Mouse (Mus musculus) layer of hippocampus, adult 9-11 months (tissue): ENCODE measurements around the gene Nisch.

Experiments
- DNase-seq: peaks from one replicate; pipeline ENCODE4 v3.0.0; 2022

Gene Nisch

DNA sequence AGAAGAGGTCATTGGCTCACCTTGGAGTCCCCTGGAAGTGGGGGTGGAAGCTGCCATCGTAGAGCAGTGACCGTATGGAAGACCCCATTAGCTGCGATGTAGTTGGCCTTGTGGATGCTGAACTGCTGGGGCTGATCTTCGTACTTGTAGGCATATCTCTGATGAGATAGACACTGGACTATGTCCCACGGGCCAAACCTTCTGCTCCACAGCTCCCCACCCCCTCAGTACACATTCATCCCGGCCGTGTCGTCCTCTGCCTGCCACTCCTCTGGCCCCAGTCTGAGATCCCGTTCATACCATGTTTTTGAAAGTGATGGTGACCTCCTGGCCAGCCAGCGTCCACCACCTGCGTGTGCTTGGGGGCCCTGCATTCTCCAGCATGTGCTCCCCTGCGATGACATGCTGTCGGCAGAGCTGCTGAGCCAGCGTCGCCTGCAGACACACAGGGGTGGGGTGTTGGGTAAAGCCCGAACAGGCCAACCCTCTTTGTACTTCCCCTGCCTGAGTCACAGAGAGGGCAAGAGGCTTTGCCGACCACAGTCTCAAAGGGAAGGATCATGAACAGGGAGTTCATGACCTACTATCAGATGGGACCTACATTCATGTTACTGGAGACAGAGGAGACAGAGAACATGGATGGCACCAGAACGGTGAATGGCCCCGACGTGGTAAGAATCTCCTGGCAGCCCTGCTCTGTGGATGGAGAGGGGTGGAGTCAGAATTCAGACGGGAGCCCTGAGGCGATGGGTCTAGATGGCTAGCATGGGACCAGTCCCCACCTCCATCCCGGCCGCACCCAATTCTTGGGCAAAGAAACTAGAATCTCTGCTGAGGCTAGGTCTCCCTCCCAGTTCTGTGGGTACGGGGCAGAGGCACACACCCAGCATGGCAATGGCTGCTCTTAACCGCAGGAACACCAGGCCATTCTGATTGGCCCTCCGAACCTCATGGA lies 56.3 kb downstream of the Nisch start:
- no peak for DNase-seq

DNA sequence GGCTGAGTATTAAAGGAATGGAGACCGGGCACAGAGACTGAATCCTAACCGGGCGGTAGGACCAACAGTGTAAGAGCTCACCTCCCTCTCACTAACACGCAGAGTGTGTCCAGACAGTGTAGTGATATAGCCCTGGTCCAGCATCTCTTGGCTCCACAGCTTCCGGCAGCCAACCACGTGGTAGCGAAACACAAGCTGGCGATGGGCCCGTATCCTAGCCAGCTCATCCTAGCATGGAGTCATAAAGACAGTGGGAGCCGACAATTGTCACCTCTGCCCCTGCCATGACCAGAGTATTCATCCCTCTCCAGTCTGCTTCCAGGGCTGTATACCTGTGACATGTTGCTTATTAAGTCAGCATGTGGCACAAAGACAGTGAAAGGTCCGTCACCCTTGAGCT lies 71.1 kb downstream of the Nisch start:
- DNase-seq = no peak

DNA sequence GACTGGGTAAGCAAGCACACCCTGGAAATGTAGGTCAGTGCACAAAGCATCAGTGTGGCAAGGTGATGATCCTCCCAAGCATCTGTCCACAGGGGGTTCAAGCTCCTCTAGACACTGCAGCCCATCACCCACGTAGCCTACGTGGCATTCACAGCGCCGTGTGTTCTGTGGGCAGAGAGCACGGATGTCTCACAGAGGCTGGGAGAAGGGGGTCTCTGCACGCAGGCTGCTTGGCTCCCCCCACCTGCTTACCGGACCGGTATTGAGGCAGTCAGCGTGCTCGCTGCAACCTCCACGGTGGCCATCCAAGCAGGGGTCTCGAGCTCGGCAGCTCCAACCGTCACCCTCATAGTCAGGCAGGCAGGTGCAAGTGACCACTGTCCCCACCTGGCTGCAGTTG lies 75.7 kb downstream of the Nisch start:
- DNase-seq = no peak

DNA sequence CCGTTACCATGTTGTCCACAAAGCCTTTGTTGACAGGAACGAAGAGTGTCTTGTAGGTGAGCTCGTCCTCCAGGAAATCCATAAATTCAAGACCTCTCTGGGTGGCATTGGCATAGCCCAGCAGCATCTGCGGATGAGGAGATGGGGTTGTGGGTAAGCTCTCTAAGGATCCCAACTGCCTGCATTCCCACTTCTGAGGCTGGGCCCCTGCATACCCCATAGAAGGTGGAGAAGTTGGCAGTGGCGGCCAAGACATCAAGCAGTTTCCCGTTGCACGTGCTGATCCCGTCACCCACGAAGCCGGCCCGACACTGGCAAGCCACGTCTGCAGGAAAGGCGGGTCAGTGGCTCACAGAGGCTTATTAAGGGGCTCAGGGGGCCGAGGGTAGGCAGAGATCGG lies 76.6 kb downstream of the Nisch start:
- DNase-seq = no peak

DNA sequence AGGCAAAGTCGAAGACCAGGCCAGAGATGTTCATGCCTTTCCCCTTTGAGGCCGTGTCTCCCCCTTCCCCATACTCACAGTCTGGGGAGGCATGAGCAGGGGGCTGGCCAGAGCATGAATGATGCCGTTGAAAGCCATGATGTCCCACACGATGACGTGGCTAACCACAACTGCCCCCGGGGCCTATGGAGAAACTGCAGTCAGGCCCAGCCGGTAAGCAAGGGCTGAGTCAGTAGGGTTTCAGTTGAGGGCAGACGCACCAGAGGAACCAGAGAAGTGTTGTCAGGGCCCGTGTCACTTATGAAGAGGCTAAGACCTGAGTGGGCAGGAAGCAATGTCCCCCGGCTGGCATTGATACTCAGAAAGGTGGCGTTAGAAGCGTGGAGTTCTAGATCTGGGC lies 77.1 kb downstream of the Nisch start:
- no peak for DNase-seq

DNA sequence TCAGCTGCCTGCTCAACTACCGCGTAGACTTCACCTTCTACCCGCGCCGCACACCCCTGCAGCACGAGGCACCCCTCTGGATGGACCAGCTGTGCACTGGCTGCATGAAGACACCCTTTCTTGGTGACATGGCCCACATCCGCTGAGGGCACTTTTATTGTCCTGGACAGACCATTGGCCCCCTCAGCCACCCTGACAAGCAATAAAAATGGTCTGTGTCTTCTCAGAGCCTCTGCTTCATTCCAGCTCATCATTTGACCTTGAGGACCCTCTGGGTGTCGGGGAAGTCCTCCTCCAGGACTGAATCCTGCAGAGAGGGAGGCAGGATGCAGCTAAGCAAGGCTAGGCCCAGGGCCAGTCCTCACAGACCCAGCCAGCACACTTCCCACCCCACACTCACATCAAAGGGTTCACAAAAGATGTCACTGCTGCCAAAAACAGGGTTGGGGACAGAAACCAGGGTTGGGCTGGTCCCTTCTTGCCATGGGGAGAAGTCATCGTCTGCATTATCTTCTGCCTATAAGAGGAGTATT lies 77.8 kb downstream of the Nisch start:
- no peak for DNase-seq

DNA sequence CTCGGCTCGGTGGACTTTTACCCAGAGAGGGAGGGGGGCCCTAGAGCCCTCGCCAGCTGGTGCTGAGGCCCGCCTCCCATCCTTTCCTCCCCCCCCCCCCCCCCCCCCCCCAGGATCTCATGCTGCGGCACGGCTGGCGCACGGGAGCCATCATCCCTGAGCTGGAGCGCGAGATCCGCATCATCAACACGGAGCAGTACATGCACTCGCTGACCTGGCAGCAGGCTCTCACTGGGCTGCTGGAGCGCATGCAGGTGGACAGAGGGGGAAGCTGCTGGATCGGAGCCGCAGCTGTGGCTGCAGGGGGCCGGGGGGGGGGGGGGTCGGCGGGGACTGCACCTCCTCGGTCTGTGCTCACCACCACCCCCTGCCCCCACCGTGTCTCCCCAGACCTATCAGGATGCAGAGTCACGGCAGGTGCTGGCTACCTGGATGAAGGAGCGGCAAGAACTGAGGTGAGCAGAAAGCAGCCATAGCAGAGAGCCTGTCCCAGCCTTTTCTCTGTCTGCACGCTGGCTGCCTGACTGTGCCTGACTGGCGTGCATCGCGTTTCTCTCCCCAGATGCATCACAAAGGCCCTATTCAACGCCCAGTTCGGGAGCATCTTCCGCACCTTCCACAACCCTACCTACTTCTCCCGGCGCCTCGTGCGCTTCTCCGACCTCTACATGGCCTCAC lies 78.4 kb downstream of the Nisch start:
- no peak for DNase-seq

DNA sequence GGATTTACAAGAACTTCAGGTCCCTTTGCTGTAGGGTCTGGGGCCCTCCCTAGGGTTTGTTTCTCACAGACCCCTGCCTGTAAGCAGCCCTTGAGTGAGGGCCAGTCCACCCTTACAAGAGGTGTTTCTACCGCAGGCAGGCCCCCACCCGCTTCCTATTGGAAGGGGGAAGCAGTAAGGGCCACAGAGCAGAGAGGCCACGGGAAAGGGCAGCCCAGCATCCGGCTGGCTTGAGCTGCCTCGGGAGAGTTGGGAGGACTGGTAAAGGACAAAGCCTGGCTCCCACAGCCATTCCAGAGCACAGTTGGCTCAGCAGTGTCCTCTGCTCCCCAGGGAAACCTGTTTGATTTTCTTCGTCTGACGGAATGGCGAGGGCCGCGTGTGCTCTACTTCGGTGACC lies 79.0 kb downstream of the Nisch start:
- no peak for DNase-seq

DNA sequence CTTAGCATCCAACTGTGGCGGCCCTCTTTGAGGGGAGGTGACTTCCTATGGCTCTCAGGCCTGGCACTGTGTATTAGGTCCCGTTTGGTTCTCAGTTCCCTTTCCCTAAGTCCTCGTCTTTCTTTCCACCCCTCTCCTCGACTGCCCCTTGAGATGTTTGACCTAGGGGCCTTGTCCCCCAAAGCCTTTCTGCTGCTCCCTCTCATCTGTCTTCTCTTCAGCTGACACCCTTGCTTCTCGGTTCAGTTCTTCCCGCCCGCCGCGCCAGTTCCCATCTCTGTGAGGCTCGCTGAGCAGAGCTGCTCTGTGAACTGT lies 79.5 kb downstream of the Nisch start:
- DNase-seq = no peak

DNA sequence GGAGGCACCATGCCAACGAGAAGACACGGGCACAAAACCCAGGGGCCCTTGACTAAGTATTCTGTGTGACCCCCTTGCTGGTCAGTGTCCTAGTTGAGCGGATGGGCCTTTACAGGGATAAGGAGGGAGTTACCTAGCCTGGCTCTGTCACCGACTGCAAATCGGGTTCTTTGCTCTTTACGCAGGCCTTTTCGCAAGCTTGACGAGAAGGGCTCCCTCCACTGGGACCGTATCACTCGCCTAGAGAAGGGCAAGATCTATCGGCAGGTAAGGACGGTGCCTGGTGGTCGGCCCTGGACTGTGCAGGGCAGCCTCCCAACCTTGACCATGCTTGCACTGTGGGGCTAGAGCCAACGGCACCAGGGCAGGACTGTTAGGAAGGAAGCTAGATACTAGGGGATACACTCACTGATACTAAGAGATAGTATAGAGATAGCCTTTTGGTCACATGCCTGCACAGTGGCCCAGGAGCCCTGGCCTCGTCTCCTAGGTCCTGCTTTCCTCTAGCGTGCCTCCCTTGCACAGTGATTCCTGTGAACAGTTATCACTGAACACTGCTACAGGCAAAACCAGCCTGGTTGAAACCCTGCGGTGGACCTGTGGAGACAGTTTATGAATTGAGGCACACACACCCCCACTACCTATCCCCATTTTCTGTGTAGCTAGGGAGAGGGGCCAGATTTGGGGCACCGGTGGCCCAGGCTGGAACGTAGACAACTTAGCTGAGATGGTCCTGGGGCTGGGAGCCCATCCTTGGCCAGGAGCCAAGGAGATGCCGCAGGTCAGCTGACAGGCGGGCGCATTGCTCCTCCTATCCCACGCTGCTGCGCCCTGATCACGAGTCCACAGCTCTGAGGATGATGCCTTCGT lies 80.1 kb downstream of the Nisch start:
- DNase-seq = no peak

DNA sequence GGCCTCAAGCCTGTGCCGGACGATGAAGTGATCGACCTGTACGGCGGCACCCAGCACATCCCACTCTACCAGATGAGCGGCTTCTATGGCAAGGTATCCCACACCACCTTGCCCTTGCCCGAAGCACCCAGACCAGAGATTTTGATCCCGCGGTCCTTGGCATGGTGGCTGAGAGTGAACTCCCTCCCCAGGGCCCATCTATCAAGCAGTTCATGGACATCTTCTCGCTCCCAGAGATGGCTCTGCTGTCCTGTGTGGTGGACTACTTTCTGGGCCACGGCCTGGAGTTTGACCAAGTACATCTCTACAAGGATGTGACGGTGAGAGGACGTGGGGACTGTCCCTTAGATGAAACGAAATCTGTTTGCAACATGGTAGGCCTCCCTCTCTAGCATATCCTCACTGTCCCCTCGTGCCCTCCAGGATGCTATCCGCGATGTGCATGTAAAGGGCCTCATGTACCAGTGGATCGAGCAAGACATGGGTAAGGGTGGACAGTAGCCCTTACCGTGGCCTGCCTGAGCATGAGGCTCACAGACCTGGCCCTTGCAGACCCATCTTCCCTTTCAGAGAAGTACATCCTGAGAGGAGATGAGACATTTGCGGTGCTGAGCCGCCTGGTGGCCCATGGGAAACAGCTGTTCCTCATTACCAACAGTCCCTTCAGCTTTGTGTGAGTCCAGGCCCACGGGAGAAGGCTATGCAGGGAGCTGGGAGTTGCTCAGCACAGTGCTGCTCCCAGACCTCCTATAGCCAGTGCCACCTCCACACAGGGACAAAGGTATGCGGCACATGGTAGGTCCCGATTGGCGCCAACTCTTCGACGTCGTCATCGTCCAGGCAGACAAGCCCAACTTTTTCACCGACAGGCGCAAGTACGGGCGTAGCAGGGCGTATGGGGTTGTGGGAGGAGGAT lies 81.0 kb downstream of the Nisch start:
- DNase-seq = no peak

DNA sequence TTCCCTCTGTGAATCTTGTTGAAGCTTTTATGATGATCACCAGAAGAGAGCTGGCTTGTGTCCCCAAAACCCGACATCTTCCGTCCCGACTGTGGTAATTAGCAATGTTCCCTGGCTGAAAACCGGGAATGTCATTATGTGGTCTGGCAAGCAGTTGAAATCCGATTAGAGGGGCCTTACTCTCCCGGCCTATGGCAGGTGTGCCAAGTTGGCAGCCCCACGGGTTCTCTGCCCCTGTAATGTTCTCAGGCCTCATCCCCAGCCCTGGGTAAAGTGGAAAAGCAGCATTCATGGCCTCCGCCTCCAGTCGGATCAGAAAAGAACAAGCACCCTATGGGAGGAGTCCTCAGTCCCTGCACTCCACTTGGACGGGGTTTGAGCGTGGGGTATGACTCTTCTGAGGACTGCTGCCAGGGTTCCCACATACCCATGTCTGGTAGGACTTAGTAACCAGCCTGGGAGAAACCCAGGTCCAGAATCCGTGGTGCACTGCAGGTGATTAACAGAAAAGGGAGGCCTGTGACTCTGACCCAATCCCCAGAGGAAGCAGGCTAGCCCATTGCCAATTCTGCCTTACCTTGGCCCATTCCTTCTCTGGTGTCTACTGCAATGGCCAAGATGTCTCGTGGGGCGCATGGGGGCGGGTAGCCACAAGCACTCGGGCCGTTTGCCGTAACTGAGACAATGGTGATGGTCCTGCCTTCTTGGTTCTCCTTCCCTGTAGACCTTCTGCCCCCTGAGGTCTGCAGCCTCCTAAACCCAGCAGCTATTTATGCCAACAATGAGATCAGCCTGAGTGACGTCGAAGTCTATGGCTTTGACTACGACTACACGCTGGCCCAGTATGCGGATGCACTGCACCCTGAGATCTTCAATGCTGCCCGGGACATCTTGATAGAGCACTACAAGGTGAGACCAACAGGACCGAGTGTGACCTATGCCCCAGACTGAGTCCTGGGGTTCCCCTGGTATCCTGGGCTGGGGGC lies 82.4 kb downstream of the Nisch start:
- DNase-seq = no peak

DNA sequence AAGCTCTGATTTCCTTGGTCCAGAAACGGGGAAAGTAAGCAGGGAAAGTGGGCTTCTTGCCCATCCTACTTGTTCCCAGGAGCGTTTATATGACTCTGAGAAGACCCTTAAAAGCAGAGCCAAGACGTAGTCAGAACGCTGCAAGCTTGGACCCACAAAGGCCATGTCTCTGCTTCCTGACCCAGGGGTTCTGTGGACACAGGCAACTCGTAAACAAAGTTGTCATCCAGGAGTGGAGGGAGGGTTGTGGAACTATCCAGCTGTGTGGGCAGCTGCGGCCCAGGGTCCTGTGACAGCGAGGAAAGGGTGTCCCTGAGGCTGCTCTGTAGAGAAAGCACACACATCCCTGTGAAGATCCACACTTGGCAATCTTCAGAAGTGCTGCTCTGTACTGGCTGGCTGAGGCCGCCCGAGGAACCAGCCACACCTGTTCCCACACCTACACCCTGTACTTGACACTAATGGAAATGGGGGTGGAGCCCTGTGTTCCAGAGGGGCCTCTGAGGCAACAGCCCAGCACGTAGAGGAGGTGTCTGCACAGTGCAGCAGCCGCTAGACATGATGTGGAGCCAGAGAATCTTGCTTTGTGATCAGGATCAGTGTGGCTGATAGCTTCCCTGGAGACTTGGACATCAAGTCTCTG lies 83.6 kb downstream of the Nisch start:
- DNase-seq = no peak

DNA sequence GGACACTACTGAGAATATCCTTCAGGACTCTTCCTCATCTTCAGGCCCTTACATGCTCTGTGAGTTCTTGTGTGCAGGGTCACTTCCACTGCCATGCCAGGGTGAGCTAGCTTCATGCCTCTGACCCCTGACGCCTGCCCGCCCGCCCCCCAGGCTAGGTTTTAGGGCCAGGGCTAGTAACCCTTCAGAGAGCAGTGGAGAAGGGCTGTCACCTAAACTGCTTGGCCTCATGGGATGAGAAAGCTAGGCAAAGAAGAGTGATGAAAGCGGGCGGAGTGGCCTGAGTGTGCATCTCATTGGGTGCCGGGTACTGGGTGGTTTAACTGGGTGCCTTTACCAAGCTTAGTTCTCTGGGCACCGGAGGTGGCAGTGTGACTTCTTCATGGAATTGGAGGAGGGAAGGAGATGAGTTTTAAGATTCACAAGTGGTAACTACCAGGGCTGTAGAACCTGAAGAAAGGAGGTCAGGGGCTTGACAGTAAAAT lies 84.2 kb downstream of the Nisch start:
- DNase-seq = no peak

DNA sequence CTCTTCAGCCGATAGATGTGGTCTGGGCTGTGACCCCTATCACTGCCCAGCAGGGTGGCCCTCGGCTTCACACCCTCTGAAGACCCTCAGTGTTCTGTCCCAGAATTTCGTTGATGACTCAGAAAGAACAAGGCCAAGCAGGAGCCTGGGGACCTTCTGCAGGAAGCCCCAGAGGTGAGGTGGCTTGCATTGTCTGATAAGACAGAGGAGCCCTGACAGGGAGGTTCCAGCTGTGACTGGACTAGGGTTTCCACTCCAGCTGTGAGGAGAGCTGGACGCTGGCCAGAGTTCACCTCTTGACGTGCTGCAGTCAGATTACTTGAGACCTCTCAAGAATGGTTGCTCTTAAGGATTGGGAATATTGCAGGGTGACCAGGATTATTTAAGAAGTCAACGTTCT lies 84.7 kb downstream of the Nisch start:
- DNase-seq = no peak

DNA sequence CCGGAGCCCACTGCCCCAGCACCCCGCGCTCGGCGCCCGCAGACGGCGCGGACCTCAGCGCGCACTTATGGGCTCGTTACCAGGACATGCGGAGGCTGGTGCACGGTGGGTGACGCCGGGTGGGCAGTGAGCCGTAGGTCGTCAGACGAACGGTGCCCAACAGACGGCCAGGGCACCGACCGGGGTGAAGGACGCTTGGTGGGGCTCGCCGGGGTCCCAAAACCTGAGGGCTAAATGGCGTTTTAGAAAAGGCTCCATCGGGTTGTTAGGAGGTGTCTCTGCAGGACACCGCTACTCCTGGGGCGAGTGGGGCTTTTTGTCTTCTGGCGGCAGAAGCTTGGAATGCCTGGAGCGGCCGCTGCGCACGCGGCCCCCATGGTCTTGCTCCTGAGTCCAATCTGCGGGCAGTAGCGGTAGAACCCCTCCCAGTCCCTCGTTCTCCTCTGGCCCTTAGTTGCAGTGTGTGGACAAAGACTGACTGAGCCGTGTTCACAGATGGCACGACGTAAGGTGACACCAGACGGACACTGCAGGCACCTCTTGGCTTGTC lies 85.4 kb downstream of the Nisch start:
- DNase-seq = no peak

DNA sequence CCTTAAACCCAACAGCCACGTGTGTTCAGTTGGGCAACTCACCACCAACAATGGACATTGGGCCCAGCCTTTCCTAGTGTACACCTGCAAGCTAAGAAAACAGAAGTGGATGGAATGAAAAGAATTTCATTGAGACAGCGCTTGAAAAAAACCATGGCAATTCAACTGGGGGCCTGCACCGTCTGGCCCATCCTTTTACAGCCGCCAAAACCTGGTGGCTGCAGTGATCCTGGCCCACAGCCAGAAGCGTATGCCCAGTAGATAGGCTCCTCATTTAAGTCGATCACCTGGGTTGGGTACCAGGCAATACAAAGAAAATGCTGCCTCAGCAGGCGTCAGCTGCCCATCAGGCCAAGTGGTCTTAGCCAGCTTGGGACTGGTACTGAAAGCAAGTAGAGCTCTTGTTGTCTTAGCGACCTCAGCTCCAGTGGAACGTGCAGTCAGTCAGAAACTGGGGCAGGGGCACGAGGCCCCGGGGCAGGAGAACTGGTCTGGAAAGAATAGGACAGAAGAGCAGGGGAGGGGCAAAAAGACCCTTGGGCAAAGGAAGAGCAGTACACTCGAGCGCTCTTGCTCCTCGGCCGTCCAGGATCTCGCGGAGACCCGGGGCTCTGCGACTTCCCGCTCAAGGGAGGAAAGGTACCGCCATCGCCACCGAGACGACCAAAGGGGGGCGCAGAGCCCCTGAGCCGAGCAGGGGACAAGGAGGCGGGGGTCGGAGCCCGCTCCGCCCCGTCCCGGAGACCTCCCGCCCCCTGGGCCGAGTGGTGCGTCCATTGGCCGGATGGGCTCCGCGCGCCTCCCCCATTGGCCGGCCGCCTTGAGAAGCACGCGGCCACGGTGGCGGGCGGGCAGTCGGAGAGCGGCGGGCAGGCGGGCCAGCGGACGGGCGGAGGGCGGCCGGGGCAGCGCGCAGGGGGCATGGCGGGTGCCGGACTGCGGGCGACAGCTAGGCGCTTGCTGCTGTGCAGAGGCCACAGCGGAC lies 86.2 kb downstream of the Nisch start, which contains the start of gene Nt5dc2:
TSS of gene Nt5dc2 (plus strand) at position 818 of the 985 bp plus-strand sequence.
- DNase-seq = peak; percentile 77
